Mouse (Mus musculus): ENCODE results near the gene Homer2.

Homer2 gene

DNA sequence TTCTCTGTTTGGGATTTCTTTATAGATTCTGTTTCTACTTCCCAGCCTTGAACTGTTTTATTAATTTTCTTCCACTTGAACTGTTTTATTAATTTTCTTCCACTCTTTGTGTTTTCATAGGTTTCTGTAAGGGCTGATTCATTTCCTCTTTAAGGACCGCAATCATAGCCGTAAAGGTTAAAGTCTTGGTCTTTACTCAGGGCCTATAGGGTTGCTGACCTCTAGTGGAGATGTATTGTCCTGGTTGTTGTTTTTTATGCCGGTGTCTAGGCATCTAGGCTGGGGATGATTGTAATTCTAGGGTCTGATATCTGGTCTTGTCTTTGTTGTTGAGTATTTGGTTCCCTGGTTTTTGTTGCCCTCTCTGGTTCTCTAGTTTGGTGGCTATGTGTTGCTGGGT, 123.8 kb downstream of the Homer2 start:
- DNase-seq: no peak

DNA sequence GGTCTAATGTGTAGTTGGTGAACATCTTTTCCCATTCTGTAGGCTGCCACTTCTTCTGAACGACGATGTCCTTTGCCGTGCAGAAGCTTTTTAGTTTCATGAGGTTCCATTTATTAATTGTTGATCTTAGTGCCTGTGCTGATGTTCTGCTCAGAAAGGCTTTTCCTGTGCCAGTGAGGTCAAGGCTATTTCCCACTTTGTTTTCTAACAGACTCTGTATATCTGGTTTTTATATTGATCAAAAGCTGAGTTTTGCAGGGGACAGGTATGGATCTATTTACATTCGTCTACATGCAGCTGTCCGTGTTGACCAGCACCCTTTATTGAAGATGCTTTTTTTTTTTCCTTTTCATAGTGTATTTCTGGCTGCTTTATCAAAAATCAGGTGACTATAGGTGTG, 128.0 kb downstream of the Homer2 start:
- no peak for DNase-seq

DNA sequence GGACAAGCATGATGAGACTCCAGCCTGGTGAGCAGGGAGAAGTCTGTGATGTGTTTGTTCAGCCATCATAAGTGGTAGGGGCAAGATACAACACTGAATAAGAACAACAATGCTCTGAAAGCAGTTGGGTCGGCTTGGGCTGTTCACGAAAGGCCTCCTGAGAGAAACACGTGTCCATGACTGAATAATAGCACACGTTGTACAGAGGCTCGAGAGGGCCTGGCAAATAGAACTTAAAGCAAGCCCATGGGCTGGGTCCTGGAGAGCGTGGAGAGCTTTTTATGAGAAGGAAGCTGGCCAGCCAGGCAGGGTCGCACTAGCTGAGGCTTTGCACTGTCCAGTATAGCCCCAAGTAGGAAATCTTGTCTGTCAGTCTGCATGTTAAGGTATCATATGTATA, 128.9 kb downstream of the Homer2 start:
- DNase-seq: no peak

DNA sequence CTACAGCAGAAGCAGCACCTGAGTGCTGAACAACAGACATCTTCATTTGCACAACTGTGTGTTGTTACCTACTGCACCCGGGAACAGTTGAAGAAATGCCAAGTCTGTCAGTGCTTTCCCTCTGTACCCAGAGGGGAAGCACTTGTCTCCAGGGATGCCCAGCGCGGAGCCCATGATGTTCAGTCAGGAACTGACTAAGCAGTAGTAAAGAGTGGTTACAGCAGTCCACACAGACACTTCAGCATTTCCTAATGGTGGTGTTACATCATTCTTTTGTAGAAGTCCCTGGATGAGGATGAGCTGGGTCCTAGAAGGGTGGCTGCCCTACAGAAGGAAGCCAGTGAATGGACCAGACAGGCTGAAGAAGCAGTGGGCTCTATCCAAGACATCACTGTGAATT, 129.5 kb downstream of the Homer2 start:
- no peak for DNase-seq

DNA sequence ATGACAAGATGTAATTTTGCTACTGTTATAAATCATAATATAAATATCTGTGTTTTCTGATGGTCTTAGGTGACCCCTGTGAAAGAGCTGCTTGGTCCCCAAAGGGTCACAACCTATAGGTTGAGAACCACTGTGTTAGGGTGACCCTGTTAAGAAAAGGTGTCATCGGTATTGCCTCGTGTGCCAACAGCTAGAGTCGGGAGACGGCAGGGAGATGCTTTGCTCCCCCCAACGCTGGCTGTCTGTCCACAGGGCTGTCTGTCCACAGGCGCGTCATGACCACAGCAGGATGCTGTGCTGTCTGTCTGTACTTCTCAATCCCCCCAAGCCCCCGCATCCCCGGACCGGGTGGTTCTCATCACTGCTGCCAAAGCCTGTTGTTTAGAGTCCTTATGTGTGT, 131.7 kb downstream of the Homer2 start:
- no peak for DNase-seq

DNA sequence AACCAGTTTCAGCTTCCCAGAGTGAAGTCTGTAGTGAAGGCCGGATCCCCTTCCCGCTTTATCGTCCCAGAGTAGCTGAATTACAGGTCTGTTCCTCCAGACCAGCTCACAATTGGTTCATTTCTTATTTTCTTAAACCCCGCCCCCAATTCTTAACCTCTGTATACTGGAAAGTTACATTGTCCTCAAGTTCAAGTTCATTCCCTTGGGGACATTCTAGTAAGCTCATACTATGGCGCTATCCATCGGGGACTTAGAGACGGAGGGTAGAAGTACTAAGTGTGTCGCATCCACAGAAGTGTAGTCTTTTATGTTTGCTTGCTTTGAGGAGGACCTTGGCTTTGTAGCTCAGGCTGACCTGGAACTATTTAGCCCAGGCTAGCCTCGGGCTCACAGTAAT, 133.5 kb downstream of the Homer2 start:
- no peak for DNase-seq

DNA sequence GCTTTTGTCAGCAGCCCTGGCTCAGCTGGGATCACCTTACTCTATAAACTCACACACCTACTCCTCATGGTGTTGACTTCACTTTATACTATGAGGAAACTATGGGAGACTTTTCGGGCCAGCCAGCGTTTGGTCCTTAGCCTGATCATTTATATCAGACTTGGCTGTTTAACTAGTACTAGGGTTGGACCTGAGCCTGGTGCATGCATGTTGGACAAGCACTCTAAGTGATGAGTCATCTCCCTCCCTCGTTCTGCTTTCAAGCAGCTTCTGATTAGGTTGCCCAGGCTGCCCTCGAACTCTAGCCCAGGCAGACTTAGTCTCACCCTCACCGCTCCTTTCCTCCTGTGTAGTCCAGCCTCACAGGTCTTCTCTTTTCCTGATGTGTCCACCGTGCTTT, 133.9 kb downstream of the Homer2 start:
- no peak for DNase-seq

DNA sequence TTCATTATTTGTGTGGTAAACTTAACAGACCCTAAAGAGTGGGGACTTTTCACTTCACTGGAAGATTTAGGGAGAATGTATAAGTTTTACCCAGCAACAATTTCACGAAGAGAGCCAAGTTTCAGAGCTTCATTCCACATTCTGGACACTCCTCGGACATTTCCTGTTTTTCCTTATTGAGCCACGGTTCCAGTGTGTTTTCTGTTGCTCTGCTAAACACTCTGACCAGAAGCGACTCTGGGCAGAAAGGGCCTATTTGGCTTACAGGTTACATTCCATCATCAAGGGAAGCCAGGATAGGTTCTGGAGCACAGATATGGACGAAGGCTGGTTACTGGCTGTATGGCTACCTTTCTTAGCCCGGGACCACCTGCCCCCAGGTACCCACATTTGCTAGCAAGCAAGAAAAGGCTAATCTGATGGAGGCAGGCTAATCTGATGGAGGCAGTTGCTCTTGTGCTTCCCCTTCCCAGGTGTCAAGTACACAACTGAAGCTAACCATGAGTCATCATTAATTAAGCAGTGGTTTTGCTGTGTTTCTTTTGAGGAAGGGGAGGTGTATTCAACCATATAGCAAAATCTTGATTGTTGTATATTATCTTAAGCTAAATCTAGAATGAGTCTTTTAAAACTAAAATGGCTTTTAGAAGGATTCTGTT, 134.6 kb downstream of the Homer2 start:
- DNase-seq: no peak

DNA sequence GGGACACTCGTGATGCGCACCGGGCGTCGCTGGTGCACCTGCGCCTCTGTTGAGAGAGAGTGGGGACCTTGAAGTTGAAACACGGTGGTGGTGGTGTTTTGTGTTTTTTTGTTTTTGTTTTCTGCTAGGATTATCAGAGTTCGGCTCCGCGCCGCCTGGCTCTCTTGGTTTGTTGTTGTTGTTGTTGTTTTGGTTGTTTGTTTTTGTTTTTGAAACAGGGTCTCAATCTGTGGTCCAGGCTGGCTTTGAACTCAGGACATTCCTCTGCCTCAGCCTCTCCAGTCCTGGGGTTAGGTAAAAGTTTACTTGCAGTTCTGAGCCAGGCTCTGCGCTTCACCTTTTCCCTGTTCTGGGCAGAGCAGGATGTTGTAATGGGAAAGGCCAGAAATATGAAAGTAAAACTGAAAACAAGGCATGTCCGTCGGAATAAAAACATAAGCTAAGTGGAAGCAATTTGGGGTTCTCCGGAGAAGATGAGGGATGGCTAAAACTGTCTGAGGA, 135.3 kb downstream of the Homer2 start:
- DNase-seq: no peak

DNA sequence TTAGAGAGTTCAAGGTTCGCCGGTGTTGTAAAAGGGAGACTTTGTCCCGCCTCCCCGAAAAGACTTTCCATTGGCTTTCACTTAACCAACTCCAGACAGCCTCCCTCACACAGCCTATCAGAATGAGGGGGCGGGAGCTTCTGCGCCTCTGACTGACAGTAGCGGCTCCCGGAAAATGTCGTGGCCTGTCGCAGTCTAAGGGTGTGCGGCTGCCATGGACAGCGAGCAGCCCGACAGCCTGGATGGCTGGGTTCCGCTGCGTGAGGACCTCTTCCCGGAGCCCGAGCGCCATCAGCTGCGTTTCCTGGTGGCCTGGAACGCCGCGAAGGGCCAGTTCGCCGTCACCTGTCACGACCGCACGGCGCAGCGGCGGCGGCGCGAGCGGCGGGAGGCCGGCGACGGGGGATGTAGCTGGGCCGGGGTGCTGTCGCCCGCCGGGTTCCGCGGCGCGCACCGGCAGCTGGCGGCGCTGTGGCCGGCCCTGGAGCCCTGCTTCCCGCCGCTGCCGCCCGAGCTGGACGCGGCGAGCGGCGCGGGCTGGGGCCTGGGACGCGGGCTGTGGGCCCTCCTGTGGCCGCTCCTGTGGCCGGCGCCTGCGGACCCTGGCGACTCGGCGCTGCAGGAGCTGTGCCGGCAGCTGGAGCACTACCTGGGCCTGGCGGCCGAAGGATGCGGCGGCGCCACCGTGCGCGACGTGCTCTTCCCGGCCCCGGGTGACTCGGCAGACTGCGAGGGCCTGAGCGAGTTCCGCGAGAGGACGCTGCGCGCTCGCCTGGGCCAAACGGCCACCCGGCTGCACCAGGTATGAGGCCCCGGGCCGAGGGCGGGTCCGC, 136.0 kb downstream of the Homer2 start, which contains the start of gene Whamm:
Whamm (plus strand) TSS at position 159 of the 833 bp plus-strand sequence.
- peak; percentile 88 to 93 for DNase-seq

DNA sequence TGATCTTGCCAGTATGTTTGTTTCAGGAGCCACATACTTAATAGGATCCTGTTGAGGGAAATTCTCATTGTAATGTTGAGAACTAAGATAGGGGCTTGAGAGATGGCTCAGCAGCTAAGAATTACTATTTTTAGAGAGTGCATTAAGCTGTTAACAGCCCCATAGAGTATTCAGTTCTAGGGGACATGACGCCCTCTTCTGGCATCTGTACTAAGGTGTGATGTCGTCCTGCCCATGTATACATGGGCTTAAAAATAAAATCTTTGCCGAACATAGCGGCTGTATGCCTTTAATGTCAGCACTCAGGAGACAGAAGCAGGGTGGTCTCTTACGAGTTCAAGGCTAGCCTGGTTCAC, 136.6 kb downstream of the Homer2 start:
- no peak for DNase-seq

DNA sequence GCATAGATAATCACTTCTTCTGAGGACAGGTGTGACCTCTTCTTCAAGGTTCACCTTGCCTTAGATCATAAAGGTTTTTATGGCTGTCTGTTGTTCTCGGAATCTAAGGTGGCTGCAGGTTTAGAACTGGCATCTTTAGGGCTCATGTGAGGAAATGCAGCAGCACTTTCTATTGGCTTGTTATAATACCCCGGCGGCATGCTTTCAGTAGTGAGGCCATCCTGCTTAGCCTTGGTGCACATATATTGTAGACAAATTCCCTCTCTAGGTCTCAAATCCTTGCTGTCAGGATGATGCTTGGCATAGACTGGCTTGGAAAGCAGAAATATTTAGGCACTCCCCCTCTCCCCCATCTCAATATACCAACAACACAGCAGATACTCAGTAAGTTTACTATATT, 137.1 kb downstream of the Homer2 start:
- no peak for DNase-seq

DNA sequence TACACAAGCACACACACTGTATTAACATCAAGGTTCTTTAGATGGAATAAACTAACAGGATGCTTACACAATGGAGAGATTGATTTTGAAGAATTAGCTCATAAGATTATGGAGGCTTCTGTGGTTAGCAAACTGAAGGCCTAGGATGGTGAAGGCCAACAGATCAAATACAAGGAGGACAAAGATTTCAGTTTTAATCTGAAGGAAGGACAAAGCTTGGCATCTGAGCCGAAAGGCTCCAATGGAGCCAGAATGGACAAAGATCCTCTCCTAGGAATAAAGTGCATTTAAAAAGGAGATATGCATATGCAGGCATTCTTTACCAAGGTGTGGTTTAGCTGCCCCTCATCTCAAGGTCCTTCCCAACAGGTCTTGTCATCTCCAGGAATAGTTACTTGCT, 137.5 kb downstream of the Homer2 start:
- DNase-seq: no peak

DNA sequence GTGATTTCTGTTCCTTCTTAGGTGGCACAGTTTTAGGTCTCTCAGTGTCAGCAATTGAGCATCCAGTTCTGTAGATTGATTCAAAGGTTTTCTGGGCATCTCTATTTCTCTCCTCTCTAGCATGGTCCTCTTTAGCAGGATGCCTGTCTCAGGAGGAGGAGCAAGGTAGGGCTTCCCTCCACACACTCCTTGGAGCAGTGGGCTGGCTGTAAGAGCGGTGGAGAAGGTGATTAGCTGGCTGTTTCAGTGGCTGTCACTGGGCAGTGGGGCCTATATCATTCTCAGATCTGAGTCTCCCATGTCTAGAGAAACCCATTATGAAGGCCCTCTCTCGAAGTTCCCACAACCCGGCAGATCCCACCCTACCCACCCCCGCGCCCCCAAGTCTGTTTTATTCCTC, 139.9 kb downstream of the Homer2 start:
- DNase-seq: no peak

DNA sequence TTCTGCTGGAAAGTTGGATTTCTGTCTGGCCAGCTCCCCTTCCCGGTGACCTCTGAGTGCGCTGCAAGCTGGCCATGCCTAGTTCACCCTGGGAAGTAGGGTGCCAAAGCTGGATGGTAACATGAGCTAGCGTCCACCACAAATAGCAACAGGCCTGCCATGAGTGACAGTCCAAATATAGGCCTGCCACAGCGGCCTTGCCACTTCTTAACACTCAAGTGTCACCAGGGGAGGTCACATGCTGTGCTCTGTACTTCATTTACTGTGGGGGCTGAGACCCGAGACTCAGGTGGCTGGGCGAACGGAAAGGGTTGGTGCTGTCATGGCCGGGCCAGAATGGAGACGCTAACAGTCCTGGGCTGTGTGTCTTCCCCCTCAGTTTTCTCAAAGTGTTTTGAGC, 140.4 kb downstream of the Homer2 start, which contains the start of gene Fsd2:
Fsd2 (minus strand) TSS at position 53 of the 400 bp plus-strand sequence.
- DNase-seq: no peak

DNA sequence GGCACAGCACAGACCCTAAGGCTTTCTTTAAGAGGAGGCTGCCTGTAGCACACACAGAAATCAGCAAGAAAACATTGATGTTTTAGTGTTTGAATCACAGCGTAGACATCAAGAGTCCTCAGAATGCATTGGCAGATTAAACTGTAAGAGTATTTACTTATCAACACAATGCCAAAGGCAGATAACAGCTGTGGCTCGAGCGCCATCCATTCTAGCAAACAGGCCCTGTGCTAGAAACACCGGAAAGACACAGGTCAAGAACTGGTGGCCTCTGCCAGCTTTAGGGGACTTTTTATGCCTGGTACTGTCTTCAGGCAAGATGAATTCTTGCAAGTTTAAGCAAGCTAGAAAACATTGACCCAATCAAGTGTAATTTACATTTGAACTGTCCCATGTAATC, 141.0 kb downstream of the Homer2 start:
- no peak for DNase-seq

DNA sequence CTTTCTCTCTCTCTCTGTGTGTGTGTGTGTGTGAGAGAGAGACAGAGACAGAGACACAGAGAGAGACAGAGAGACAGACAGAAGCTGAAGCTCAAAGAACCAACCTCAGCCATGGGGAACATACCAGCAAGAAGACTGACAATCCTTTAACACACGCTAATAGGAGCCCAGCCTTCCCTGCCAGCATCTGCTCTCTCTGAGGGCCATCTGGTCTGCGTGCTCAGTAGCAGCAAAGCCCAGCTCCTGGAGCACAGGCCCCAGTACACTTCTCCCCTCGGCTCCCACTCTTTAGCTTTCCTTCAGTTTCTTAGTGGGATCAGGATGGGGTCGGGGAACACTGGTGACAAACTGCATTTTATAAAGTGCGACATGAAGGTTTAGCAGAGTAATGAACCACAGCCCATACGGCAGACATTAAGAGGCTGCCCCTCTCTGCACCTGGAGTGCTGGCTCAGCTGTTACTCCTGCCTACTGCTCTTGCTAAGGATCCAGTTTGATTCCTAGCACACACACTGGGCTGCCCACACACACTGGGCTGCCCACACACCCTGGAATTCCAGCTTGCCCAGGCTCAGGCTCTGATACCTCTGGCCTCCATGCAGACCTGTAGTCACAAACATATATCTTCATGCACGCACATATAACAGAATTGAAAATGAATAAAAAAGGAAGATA, 141.8 kb downstream of the Homer2 start:
- DNase-seq: no peak

DNA sequence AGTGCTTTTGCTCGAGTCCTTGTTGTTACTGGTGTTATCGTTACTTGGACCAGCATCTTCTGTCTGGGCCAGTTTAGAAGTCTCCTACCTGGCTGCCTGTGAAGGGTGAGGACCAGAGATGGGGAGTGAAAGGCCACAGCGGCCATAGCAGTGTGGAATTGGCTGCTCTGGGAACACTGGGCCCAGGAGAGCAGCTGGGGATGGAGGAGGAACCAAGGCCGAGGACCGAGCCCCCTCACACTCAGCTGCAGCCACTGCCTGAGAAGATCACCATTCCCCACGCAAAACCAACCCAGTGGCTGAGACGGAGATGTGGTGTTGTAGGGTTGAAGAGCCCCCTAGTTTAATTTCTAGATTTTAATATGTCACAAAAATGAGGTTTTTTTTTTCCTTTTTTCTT, 142.6 kb downstream of the Homer2 start:
- no peak for DNase-seq

DNA sequence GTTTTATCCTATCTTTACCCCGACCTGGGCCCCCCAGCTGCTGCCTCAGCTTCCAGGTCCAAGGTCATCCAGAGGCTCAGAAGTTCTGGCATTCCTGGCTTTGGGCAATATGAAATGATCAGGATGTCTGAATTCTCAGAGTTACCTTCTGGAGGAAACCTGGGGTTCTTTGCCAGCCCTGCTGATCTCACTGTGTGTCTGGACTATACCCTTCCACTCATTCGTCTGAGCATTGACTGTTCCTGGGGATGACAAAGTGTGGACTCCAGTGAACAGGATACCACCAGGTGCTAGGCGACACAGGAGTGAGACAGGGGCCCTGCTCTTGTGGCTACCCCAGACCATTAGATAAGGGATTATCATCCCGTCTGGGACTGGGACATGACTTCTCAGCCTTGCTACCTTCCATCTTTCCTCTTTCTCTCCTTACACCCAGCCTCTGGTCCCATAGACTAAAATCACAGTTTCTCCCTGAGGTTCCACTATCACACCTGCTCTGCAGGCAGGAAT, 143.8 kb downstream of the Homer2 start:
- DNase-seq: no peak

DNA sequence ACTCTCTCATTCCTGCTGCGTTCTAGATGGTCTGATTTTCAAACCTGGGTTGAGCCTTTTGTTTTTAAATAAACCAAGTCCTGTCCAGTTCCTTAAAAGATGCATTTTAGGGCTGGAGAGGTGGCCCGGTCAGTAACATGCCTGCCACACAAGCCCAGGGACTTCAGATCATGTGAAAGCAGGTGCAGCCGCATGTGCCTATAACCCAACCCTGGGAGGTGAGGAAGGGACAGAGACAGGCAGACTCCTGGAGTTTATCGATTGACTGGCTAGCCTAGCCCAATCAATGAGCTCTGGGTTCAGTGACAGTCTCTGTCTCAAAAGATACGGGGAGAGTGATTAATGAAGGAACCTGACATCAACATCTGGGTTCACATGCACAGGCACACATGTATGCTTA, 146.1 kb downstream of the Homer2 start:
- DNase-seq: no peak

DNA sequence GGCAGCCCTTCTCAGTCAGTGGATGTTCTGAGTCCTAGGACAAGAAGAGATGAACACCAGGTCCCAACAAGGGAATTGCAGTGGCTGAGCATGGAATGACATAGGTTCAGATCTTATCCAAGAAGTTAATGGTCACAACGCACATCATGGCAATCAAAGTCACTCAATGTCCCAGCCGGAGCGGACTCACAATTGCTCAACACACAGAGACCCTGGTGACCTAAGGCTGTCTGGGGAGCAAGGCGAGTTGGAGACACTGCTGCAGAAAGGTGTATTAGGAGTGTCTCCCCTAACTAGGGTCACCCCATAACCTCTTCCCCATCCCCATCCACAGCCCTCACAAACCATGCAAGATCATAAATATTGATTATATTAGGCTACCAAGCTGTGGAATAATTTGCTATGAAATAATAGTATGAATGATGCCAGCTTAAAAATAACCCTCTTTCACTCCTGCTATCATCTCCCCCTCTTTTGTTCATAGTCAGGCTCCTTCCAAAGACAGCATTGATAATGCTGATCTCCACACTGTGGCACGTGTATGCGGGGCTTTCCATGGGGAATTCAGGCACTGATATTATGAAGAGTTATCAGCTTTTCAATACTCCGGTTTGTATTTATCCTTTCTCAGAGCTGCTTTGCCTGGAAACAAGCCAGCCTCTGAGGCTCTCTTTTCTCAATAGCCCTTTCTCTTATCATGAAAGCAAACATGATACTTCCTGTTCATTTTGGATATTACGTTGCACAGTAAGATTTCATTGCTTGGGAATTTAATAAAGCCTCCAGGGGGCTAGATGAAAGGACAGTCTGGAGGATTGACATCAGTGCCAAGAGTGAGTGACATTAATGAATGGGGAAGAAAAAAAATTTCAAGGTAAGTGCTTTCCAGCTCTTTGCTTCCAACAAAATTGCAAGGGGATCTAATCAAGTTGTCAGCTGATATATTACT, 147.0 kb downstream of the Homer2 start:
- DNase-seq: no peak

DNA sequence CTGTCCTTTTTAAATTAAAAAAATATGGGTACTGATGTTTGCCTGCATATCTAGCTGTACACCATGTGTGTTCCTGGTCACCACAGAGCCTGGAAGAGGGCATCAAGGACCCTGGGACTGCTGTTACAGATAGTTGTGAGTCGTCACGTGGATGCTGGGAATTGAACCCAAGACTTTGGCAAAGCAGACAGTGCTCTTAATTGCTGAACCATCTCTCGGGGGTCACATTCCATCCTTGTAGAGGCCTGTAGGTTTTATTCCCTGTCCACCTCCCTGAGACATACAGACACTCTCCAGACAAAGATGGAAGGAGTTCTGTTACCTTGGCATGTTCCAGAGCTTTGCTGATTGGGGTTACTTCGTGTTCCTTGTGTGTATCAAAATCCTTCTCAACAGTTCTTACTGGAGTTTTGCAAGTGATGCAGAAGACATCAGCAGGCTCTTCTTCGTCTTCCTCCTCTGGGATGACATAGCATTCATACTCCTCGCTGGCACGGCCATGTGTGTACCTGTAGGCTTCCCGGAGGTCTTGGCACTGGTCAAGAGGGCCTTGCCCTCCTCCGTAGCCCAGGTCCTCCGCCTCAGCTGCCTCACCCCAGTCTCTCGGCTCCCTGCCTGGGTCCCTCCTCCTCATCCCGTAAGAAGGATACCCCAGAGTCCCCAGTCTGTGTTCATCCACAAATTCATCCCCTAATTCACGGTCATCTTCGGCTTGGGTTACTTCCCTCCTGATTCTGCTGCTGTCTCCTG, 147.9 kb downstream of the Homer2 start:
- no peak for DNase-seq

Data from thymus, adult 18-20 months (tissue).